8 mouse cellular contexts compared by ENCODE assay signal in genomic region chr7:101725081-101725480, GRCm38 (mm10).
DNase-seq lines count a peak whose midpoint lies in the region; ATAC-seq lines count a peak whose summit lies in the region.

No protein-coding gene starts in this region.

- 0 out of 2 replicates have a peak, but pooled peaks have one; percentile 29 for ATAC-seq in embryonic facial prominence, embryonic 11.5 days (replicated peaks; ENCODE audit: insufficient number of reproducible peaks, low FRiP score, low TSS enrichment, low read depth)

- 41% methylated on average over 4 of the region's 4 CpGs for WGBS in embryonic facial prominence, embryonic 11.5 days

- H3K27me3 ChIP-seq in embryonic facial prominence, embryonic 11.5 days (ENCODE audit: control insufficient read depth, insufficient read depth, low read length), result no peaks in the 10 kb centered on the region

- no peak overlapping the region for H3K4me2 ChIP-seq in embryonic facial prominence, embryonic 11.5 days (ENCODE audit: low read depth, low read length)

- no peak overlapping the region for H3K4me3 ChIP-seq in embryonic facial prominence, embryonic 11.5 days (ENCODE audit: low read depth, low read length)

- intact Hi-C loops in gastrocnemius, postnatal 14 days (cut with DNase I; ENCODE audit: low total_unique reads), result no loop called here
- intact Hi-C loops in gastrocnemius, postnatal 36 days (cut with DNase I), result no loop called here

- no peaks in the 10 kb centered on the region for H3K36me3 ChIP-seq in embryonic facial prominence, embryonic 11.5 days (replicated peaks; ENCODE audit: control insufficient read depth, insufficient read depth, low read depth, low read length)

- H3K9me3 ChIP-seq in embryonic facial prominence, embryonic 11.5 days (replicated peaks; ENCODE audit: control insufficient read depth, low read length), result no peaks in the 10 kb centered on the region

- no peak overlapping the region for H3K9ac ChIP-seq in embryonic facial prominence, embryonic 11.5 days (replicated peaks; ENCODE audit: low read length)

- DNase-seq in gastrocnemius, postnatal 14 days, result peak; percentile 11
- DNase-seq in gastrocnemius, postnatal 36 days, result no peak
- peak; percentile 36 for DNase-seq in 3T3-L1 (ENCODE audit: low read depth, low spot score)
- peak; percentile 55 for DNase-seq in MN1 (ENCODE audit: low spot score)
- peak; percentile 52 for DNase-seq in embryonic facial prominence, embryonic 11.5 days (ENCODE audit: low spot score)
- DNase-seq in lung, postnatal 14 days, result peak; percentile 36
- DNase-seq in Muller cell, postnatal 12 days (ENCODE audit: inconsistent ontology term), result no peak
- DNase-seq in urinary bladder, postnatal 10 days (ENCODE audit: low spot score), result no peak

- no peak overlapping the region for H3K27ac ChIP-seq in embryonic facial prominence, embryonic 11.5 days (replicated peaks; ENCODE audit: low read depth, low read length)

- no peaks in the 10 kb centered on the region for H3K4me1 ChIP-seq in embryonic facial prominence, embryonic 11.5 days (ENCODE audit: control insufficient read depth, insufficient read depth, low read length)

Comparison
In these comparisons a context has a peak if more than half of its experiments do, and no peak if none do; other contexts are left out.
1. DNase-seq: peak in gastrocnemius, postnatal 14 days (single experiment), 3T3-L1 (single experiment), MN1 (single experiment), embryonic facial prominence, embryonic 11.5 days (single experiment) and lung, postnatal 14 days (single experiment); none in gastrocnemius, postnatal 36 days (0 of 2), Muller cell, postnatal 12 days (single experiment) and urinary bladder, postnatal 10 days (single experiment).